Mouse (Mus musculus): ENCODE measurements around the gene Gm5426. TPM values are rescaled to one million over a fixed set of nuclear protein-coding genes. Genes with fewer than 3 reads are reported as not detected.

Gm5426 gene
- polyA plus RNA-seq, 1 experiment from 2014 or later, result not detected

DNA sequence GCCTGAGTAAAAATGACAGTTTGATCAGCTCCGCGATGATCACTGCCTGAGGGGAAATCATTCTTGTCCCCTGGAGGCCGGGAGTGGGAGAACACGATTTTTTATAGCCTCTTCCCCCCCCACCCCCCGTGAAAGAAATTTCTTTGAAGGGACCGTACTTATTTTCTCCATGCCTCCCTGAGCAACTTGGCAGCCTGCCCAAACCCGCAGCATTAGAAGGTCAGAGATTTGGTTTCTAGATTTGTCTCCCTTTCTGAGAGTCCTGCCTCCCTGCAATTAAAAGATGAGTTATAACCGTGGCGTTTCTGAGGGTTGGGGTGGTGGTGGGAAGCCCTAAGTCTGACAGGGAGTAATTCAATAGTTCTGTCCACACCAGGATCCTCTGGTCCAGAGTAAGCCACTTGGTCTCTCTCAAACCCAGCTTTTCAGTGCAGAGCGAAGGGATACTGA, 11.9 kb downstream of the Gm5426 start:
- H3K27me3 ChIP-seq (replicated peaks), result no peaks in the 10 kb centered on the region
- no peaks in the 10 kb centered on the region for H3K9me3 ChIP-seq
- no peak overlapping the region for H3K4me3 ChIP-seq (replicated peaks)
- WGBS, result 29% methylated on average over 10 of the region's 10 CpGs
- H3K4me1 ChIP-seq (replicated peaks), result 0 out of 2 replicates have a peak, but pooled peaks cover 3% of the 10 kb centered on the region
- H3K9ac ChIP-seq, result no peak overlapping the region
- H3K27ac ChIP-seq, result no peak overlapping the region
- no peak overlapping the region for H3K4me2 ChIP-seq (replicated peaks)
- ATAC-seq, result peak; percentile 25; the same call in 1 of the 2 replicates
- H3K36me3 ChIP-seq, result no peaks in the 10 kb centered on the region

DNA sequence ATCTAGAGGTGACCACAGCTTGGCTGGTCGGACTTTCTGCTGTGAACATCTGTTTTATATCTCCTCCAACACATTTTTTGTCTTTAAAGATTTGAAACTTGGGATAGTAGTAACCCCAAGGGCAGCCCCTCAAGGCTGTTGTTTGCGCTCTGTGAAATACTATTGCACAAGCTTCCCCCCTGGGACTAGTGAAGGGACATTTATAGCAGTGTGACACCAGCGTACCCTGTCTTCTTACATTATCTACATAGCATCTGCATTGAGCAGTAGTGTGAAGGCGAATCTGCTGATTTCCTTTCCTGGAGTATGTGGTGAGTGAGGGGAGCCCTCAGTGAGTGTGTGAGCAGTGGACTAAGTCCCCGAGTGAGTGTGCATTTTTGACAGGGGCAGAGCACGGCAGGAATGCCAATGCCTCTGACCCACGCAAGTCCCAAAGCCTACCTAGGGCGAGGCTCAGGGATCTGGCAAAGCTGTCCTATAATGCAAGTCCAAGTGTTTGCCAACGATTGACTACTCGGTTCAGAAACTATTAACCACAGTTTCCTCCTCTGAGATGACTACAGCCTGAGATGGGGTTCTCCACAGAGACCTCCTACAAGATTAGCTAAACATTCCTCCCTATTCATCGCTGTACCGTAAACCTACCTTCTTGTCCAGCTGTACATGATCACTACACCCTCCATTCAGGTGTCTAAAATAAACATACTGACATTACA, 14.2 kb downstream of the Gm5426 start:
- Histone ChIP-seq H3K36me3 (no peaks in the 10 kb centered on the region), H3K4me1 (replicated peaks) (0 out of 2 replicates have a peak, but pooled peaks cover 3% of the 10 kb centered on the region), H3K9ac (no peak overlapping the region), H3K4me2 (replicated peaks) (no peak overlapping the region), H3K27me3 (replicated peaks) (no peaks in the 10 kb centered on the region), H3K9me3 (no peaks in the 10 kb centered on the region), H3K27ac (no peak overlapping the region), H3K4me3 (replicated peaks) (no peak overlapping the region)
- ATAC-seq, result no peak
- WGBS, result 82% methylated on average over 12 of the region's 12 CpGs

DNA sequence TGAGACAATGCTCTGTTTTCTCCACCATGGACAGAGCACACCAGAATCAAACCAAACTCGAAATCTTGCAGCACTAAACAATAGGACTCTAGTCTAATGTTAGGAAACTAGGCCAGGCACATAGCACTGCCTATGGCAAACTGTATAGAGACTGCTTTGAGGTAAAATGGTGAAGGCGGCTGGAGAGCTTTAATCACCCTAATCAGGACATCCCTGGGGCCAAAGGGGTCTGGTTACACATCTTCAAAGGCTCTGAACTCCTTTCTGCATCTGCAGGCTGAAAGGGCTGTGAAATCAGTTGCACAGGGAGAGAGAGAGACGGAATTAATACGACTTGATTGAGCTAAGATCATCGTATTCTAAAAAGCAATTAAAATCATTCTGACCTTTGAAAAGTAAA, 16.9 kb downstream of the Gm5426 start:
- Histone ChIP-seq H3K27ac (no peak overlapping the region), H3K4me3 (replicated peaks) (no peak overlapping the region), H3K9me3 (no peaks in the 10 kb centered on the region), H3K36me3 (no peaks in the 10 kb centered on the region), H3K4me1 (replicated peaks) (0 out of 2 replicates have a peak, but pooled peaks cover 3% of the 10 kb centered on the region), H3K9ac (no peak overlapping the region), H3K27me3 (replicated peaks) (no peaks in the 10 kb centered on the region), H3K4me2 (replicated peaks) (no peak overlapping the region)
- no peak for ATAC-seq
- 47% methylated on average over 5 of the region's 5 CpGs for WGBS

DNA sequence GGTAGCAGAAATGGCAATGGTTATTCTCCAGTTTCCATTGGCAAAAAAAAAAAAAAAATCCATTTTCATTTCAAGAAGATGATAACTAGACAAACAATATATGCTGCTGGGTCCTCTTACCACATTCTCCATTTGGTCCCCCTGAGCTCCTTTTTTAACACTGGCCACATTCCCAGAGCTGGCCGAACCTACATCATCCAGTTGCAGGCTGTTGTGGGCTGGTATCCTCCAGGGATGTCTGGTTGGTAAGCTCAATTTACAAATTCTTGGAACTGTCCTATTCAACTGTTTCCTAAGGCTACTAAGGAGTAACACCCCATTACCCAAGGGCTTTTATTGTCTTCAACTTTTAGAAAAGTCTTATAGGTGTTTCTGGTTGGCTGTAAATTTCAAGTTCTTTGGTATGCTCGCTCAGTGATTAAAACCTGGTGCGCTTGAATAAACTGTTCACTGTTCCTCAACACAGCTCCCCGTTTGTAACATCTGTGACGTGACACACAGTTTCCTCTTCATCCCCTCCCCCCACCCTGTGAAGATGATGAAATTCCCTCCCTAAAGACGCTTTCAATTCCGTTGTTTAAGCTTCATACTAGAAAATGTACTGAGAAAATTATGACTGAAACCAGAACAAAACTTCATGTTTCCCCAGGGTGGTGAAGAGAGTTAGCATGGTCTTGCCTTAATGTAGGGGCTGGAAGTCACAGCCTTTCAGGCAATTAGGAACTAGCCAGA, 26.7 kb downstream of the Gm5426 start:
- H3K4me1 ChIP-seq (replicated peaks), result no peaks in the 10 kb centered on the region
- 77% methylated on average over 7 of the region's 7 CpGs for whole genome bisulfite sequencing
- H3K9me3 ChIP-seq, result no peaks in the 10 kb centered on the region
- H3K4me3 ChIP-seq (replicated peaks), result no peak overlapping the region
- no peaks in the 10 kb centered on the region for H3K36me3 ChIP-seq
- no peak overlapping the region for H3K27ac ChIP-seq
- H3K9ac ChIP-seq, result no peak overlapping the region
- H3K27me3 ChIP-seq (replicated peaks), result no peaks in the 10 kb centered on the region
- no peak for ATAC-seq
- H3K4me2 ChIP-seq (replicated peaks), result no peak overlapping the region

GRCm38 (mm10) chr10:96163791-96164190, 27.4 kb downstream of the Gm5426 start:
- ATAC-seq, result no peak
- Histone ChIP-seq H3K27ac (no peak overlapping the region), H3K9ac (no peak overlapping the region), H3K4me3 (replicated peaks) (no peak overlapping the region), H3K27me3 (replicated peaks) (no peaks in the 10 kb centered on the region), H3K4me1 (replicated peaks) (no peaks in the 10 kb centered on the region), H3K36me3 (no peaks in the 10 kb centered on the region), H3K9me3 (no peaks in the 10 kb centered on the region), H3K4me2 (replicated peaks) (no peak overlapping the region)
- 86% methylated on average over 4 of the region's 4 CpGs for WGBS

DNA sequence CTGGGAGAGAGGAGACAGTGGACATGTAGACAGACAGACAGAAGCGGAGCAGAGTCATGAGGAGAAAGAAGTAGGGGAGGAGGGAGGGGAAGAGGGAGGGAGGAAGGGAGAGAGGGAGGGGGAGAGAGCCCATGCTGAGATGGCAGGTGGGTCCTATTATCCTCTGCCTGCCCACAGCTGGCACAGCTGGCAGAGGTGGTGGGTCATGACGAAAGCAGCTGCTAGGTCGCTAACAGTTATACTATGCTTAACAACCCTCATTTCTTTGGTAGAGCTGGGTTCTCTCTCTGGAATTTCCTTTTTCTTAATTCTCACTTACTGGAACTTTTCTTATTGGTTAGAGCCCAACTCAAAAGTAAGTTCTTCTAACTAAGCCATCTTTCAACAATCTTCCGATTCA, 28.9 kb downstream of the Gm5426 start:
- no peak overlapping the region for H3K27ac ChIP-seq
- H3K4me2 ChIP-seq (replicated peaks), result no peak overlapping the region
- no peaks in the 10 kb centered on the region for H3K9me3 ChIP-seq
- H3K36me3 ChIP-seq, result no peaks in the 10 kb centered on the region
- WGBS, result 88% methylated on average over 4 of the region's 4 CpGs
- no peaks in the 10 kb centered on the region for H3K4me1 ChIP-seq (replicated peaks)
- no peaks in the 10 kb centered on the region for H3K27me3 ChIP-seq (replicated peaks)
- no peak for ATAC-seq
- H3K9ac ChIP-seq, result no peak overlapping the region
- no peak overlapping the region for H3K4me3 ChIP-seq (replicated peaks)

DNA sequence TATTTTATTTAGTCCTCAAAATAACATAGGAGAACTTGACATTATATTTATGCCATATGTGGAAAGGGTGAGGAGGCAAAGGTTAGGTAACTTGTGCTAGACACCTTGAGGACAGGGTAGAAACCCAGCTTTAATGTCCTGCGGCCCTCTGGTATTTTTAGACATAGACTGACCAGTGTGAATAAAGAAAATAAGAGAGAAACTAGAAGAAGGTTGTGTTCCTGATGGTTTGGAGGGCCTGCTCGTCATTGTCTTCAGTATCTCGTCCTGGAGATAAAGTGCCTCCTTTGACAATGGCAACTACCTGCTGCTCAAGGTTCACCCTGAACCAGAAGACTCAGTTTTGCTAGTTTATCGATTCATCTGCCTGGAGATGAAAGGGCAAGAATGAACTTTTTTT, 32.6 kb downstream of the Gm5426 start:
- no peaks in the 10 kb centered on the region for H3K36me3 ChIP-seq
- no peak overlapping the region for H3K4me2 ChIP-seq (replicated peaks)
- WGBS, result 88% methylated on average over 4 of the region's 4 CpGs
- H3K9ac ChIP-seq, result no peak overlapping the region
- no peaks in the 10 kb centered on the region for H3K27me3 ChIP-seq (replicated peaks)
- ATAC-seq, result no peak
- H3K4me3 ChIP-seq (replicated peaks), result no peak overlapping the region
- H3K4me1 ChIP-seq (replicated peaks), result no peaks in the 10 kb centered on the region
- H3K9me3 ChIP-seq, result no peaks in the 10 kb centered on the region
- no peak overlapping the region for H3K27ac ChIP-seq

GRCm38 (mm10) chr10:96171546-96171945, 35.1 kb downstream of the Gm5426 start:
- no peaks in the 10 kb centered on the region for H3K36me3 ChIP-seq
- no peak overlapping the region for H3K27ac ChIP-seq
- no peaks in the 10 kb centered on the region for H3K4me1 ChIP-seq (replicated peaks)
- H3K4me3 ChIP-seq (replicated peaks), result no peak overlapping the region
- no peak overlapping the region for H3K4me2 ChIP-seq (replicated peaks)
- H3K27me3 ChIP-seq (replicated peaks), result no peaks in the 10 kb centered on the region
- no peak for ATAC-seq
- no peak overlapping the region for H3K9ac ChIP-seq
- no peaks in the 10 kb centered on the region for H3K9me3 ChIP-seq

DNA sequence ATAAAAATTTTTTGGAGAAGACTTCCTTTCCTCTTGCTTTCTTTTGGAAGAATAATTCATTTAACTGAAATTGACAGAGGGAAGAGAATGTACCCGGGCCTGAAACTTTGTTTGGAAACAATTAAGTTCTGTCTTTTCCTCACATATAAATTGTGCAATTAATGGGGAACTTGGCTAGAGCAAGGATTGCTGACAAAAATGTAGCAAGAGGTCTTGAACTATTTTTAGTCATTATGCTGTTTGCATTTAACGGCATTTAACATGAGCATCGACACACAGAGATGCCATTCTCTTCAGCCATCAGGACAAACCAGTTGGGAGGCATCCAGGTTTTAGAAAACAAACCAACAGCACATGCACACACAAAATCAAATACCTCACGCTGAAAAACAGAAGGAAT, 36.6 kb downstream of the Gm5426 start:
- Histone ChIP-seq H3K27ac (no peak overlapping the region), H3K27me3 (replicated peaks) (no peaks in the 10 kb centered on the region), H3K4me1 (replicated peaks) (no peaks in the 10 kb centered on the region), H3K9ac (no peak overlapping the region), H3K4me2 (replicated peaks) (no peak overlapping the region), H3K4me3 (replicated peaks) (no peak overlapping the region), H3K9me3 (no peaks in the 10 kb centered on the region), H3K36me3 (no peaks in the 10 kb centered on the region)
- ATAC-seq, result no peak
- WGBS, result 64% methylated on average over 4 of the region's 4 CpGs

DNA sequence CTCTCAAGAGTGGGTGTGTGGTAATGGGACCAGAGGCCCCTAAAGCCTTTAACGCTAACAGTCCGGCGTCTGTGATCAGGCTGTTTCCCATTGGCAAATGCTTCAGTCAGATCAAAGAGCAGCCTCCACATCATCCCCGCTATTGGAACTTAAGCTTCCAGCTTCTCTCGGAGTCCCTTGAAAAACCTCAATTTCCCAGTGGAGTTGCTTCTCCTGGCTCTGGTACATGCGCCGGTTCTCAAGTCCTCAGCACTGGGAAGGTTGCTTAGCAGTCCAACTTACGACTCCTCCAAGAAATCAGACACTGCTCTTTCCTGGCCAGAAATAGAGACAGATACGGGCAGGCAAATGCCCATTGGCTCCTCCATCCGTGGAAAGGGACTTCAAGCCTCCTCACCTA, 37.4 kb downstream of the Gm5426 start:
- Histone ChIP-seq H3K4me1 (replicated peaks) (no peaks in the 10 kb centered on the region), H3K9me3 (no peaks in the 10 kb centered on the region), H3K9ac (no peak overlapping the region), H3K27me3 (replicated peaks) (no peaks in the 10 kb centered on the region), H3K4me2 (replicated peaks) (no peak overlapping the region), H3K36me3 (no peaks in the 10 kb centered on the region), H3K4me3 (replicated peaks) (no peak overlapping the region), H3K27ac (no peak overlapping the region)
- whole genome bisulfite sequencing, result 83% methylated on average over 10 of the region's 10 CpGs
- ATAC-seq, result no peak

DNA sequence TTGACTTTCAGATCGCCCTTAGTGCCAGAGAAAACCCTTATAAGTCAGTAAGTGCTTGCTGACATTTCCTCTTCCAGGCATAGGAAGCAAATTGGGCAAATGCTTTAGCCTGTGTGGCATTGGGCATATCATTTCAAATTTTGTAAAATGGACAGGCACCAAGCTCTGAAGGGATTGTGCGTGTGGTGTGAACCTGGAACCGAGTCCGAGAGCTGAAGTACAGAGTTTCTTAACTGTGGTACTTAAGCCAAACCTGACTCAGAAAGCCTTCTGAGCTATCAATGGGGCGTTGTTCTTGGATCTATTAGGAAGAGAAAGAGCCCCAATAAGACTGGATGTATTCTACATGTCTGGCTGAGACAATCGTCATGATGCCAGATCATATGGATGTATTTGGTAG, 40.5 kb downstream of the Gm5426 start:
- Histone ChIP-seq H3K9me3 (no peaks in the 10 kb centered on the region), H3K9ac (no peak overlapping the region), H3K4me1 (replicated peaks) (no peaks in the 10 kb centered on the region; the same call in 1 of the 2 replicates), H3K27ac (no peak overlapping the region), H3K4me3 (replicated peaks) (no peak overlapping the region), H3K4me2 (replicated peaks) (no peak overlapping the region), H3K27me3 (replicated peaks) (no peaks in the 10 kb centered on the region), H3K36me3 (no peaks in the 10 kb centered on the region)
- ATAC-seq, result no peak
- whole genome bisulfite sequencing, result 92% methylated on average over 6 of the region's 6 CpGs

- no peak overlapping the region for H3K27ac ChIP-seq
- ATAC-seq, result no peak
- 72% methylated on average over 12 of the region's 12 CpGs for WGBS
- H3K4me3 ChIP-seq (replicated peaks), result no peak overlapping the region
- no peaks in the 10 kb centered on the region; the same call in 1 of the 2 replicates for H3K4me1 ChIP-seq (replicated peaks)
- no peak overlapping the region for H3K9ac ChIP-seq
- no peak overlapping the region for H3K4me2 ChIP-seq (replicated peaks)
- no peaks in the 10 kb centered on the region for H3K27me3 ChIP-seq (replicated peaks)
- no peaks in the 10 kb centered on the region for H3K9me3 ChIP-seq
- H3K36me3 ChIP-seq, result no peaks in the 10 kb centered on the region
These were observed 44.4 kb downstream of the Gm5426 start for GRCm38 (mm10) chr10:96180554-96181397.

Data from intestine, embryonic 15.5 days (tissue).